Mouse (Mus musculus) brain, embryonic 14.5 days (tissue): ENCODE data around the gene Zfp39. TPM values are rescaled to one million over a fixed set of nuclear protein-coding genes. Genes with fewer than 3 reads are reported as not detected.

Experiments used
- DNase-seq: peaks from one replicate; pipeline ENCODE4 v3.0.0-alpha.2; 2011; ENCODE audit warnings: low read depth
- CTCF ChIP-seq: fragments of 200-500 bp; IDR thresholded peaks from 2 replicates; pipeline ENCODE4 v1.5.1; 2012; ENCODE audit warnings: inconsistent platforms, mild to moderate bottlenecking, moderate library complexity, borderline replicate concordance; ENCODE audit not compliant: insufficient read depth, insufficient read length; ENCODE audit errors: extremely low read depth
- POLR2A ChIP-seq: fragments of 200-500 bp; IDR thresholded peaks from 2 replicates; pipeline ENCODE4 v1.6.1; 2012; ENCODE audit warnings: mild to moderate bottlenecking, inconsistent platforms, borderline replicate concordance; ENCODE audit not compliant: poor library complexity, insufficient read depth, insufficient read length, severe bottlenecking; ENCODE audit errors: extremely low read depth
- polyA plus RNA-seq: library from polyadenylated mRNA; depleted of rRNA; stranded (reverse); fragments of >200 nt; gene quantifications from 2 replicates; pipeline ENCODE4 v1.2.3, GENCODE M21; 2012; rRNA removed

Gene Zfp39
- polyA plus RNA-seq: 4.2 and 6.0 TPM in 2 replicates

GRCm38 (mm10) chr11:58903511-58904409 is at the start of gene Zfp39:
Gene Zfp39 (minus strand): TSS chr11:58904225.
- TF ChIP-seq POLR2A: peak; percentile 51; the same call in 1 of the 2 replicates
- TF ChIP-seq CTCF: no peak
- DNase-seq: peak; percentile 97

GRCm38 (mm10) chr11:58953351-58954169 is 49.5 kb upstream of the Zfp39 start:
- TF ChIP-seq CTCF (peak; percentile 12; the same call in 1 of the 2 replicates), POLR2A (no peak)
- DNase-seq: peak; percentile 93

- DNase-seq: peak; percentile 39
- TF ChIP-seq POLR2A (no peak), CTCF (no peak)
Measured at GRCm38 (mm10) chr11:58951210-58951609, 47.2 kb upstream of the Zfp39 start.

GRCm38 (mm10) chr11:58949480-58950431 is 45.7 kb upstream of the Zfp39 start:
- no peak for TF ChIP-seq CTCF
- peak; percentile 57; the same call in 1 of the 2 replicates for TF ChIP-seq POLR2A
- DNase-seq: peak; percentile 94

- TF ChIP-seq POLR2A (peak; percentile 87; the same call in 1 of the 2 replicates), CTCF (no peak)
- peak; percentile 99 for DNase-seq
Measured at GRCm38 (mm10) chr11:58948542-58949479, 44.8 kb upstream of the Zfp39 start, which contains the start of gene Hist3h2ba. Gene Hist3h2ba (plus strand): TSS chr11:58948920.

GRCm38 (mm10) chr11:58947798-58948528 is 43.9 kb upstream of the Zfp39 start:
- peak; percentile 89 for DNase-seq
- TF ChIP-seq CTCF: no peak
- TF ChIP-seq POLR2A: no peak

GRCm38 (mm10) chr11:58947306-58947705 is 43.3 kb upstream of the Zfp39 start:
- no peak for DNase-seq
- no peak for TF ChIP-seq CTCF
- TF ChIP-seq POLR2A: no peak

- TF ChIP-seq CTCF: no peak
- no peak for TF ChIP-seq POLR2A
Measured at GRCm38 (mm10) chr11:58944136-58944535, 40.1 kb upstream of the Zfp39 start.

GRCm38 (mm10) chr11:58939088-58939439 is 35.0 kb upstream of the Zfp39 start:
- DNase-seq: no peak
- TF ChIP-seq POLR2A: no peak
- TF ChIP-seq CTCF: no peak

More at GRCm38 (mm10) chr11:58944136-58944535, 40.1 kb upstream of the Zfp39 start:
- no peak for DNase-seq
